Mouse (Mus musculus): ENCODE measurements around the gene Maml1. TPM values are rescaled to one million over a fixed set of nuclear protein-coding genes. Genes with fewer than 3 reads are reported as not detected.
A peak's percentile ranks its signal among the peaks of the same experiment; 100 is the strongest.

The Maml1 gene
- total RNA-seq, 2 experiments from 2014 or later = 11.5 to 12.9 TPM

GRCm38 (mm10) chr11:50248473-50249171 lies 43.5 kb downstream of the Maml1 start:
- no peak for DNase-seq (ENCODE audit: low spot score)
- intact Hi-C loops (cut with DNase I) = no loop called here

- DNase-seq (ENCODE audit: low spot score) = no peak
- intact Hi-C loops (cut with DNase I) = no loop called here
Observed at GRCm38 (mm10) chr11:50245269-50245668, 46.8 kb downstream of the Maml1 start.

- DNase-seq (ENCODE audit: low spot score) = no peak
- intact Hi-C loops (cut with DNase I) = no loop called here
Observed at GRCm38 (mm10) chr11:50243926-50244325, 48.2 kb downstream of the Maml1 start.

GRCm38 (mm10) chr11:50240235-50240911 lies 51.7 kb downstream of the Maml1 start:
- intact Hi-C loops (cut with DNase I) = no loop called here
- no peak for DNase-seq (ENCODE audit: low spot score)

GRCm38 (mm10) chr11:50238821-50239791 lies 53.0 kb downstream of the Maml1 start:
- DNase-seq (ENCODE audit: low spot score) = no peak
- intact Hi-C loops (cut with DNase I) = loop anchor here (5.0 kb wide), 1 partner anchor 123 kb away; no protein-coding TSS in a partner anchor

GRCm38 (mm10) chr11:50238324-50238723 lies 53.8 kb downstream of the Maml1 start, which contains the start of gene Ltc4s:
Gene Ltc4s, minus strand, starts transcription at chr11:50238616.
- no peak for DNase-seq (ENCODE audit: low spot score)
- intact Hi-C loops (cut with DNase I) = loop anchor here (5.0 kb wide), 1 partner anchor 124 kb away; no protein-coding TSS in a partner anchor

GRCm38 (mm10) chr11:50236937-50237835 lies 54.9 kb downstream of the Maml1 start:
- DNase-seq (ENCODE audit: low spot score) = no peak
- intact Hi-C loops (cut with DNase I) = loop anchor here (2.0 to 5.0 kb wide), 2 partner anchors 54 to 125 kb away; no protein-coding TSS in a partner anchor

- peak; percentile 77 for DNase-seq (ENCODE audit: low spot score)
- intact Hi-C loops (cut with DNase I) = loop anchor here (2.0 to 5.0 kb wide), 2 partner anchors 54 to 126 kb away; no protein-coding TSS in a partner anchor
Observed at GRCm38 (mm10) chr11:50236540-50236936, 55.6 kb downstream of the Maml1 start.

GRCm38 (mm10) chr11:50234606-50235005 lies 57.5 kb downstream of the Maml1 start:
- DNase-seq (ENCODE audit: low spot score) = no peak
- intact Hi-C loops (cut with DNase I) = loop anchor here (5.0 kb wide), 2 partner anchors 128 to 247 kb away; no protein-coding TSS in a partner anchor

- DNase-seq (ENCODE audit: low spot score) = no peak
- intact Hi-C loops (cut with DNase I) = loop anchor here (5.0 kb wide), 1 partner anchor 247 kb away; no protein-coding TSS in a partner anchor
Observed at GRCm38 (mm10) chr11:50233993-50234392, 58.1 kb downstream of the Maml1 start.

GRCm38 (mm10) chr11:50233022-50233421 lies 59.1 kb downstream of the Maml1 start:
- DNase-seq (ENCODE audit: low spot score) = no peak
- intact Hi-C loops (cut with DNase I) = loop anchor here (5.0 kb wide), 1 partner anchor 246 kb away; no protein-coding TSS in a partner anchor

GRCm38 (mm10) chr11:50231411-50231810 lies 60.7 kb downstream of the Maml1 start:
- DNase-seq (ENCODE audit: low spot score) = no peak
- intact Hi-C loops (cut with DNase I) = loop anchor here (2.0 to 5.0 kb wide), 2 partner anchors 71 to 244 kb away; no protein-coding TSS in a partner anchor

- intact Hi-C loops (cut with DNase I) = loop anchor here (2.0 to 5.0 kb wide), 2 partner anchors 70 to 243 kb away; no protein-coding TSS in a partner anchor
- no peak for DNase-seq (ENCODE audit: low spot score)
Observed at GRCm38 (mm10) chr11:50230481-50231304, 61.4 kb downstream of the Maml1 start.

GRCm38 (mm10) chr11:50229252-50229910 lies 62.7 kb downstream of the Maml1 start:
- intact Hi-C loops (cut with DNase I) = loop anchor here (5.0 kb wide), 3 partner anchors 33 to 202 kb away; partner anchors contain the start of genes Rnf130 and Tbc1d9b
- DNase-seq (ENCODE audit: low spot score) = no peak

GRCm38 (mm10) chr11:50228772-50229171 lies 63.3 kb downstream of the Maml1 start:
- no peak for DNase-seq (ENCODE audit: low spot score)
- intact Hi-C loops (cut with DNase I) = loop anchor here (5.0 kb wide), 3 partner anchors 34 to 201 kb away; partner anchors contain the start of genes Rnf130 and Tbc1d9b

- DNase-seq (ENCODE audit: low spot score) = no peak
- intact Hi-C loops (cut with DNase I) = loop anchor here (5.0 kb wide), 3 partner anchors 35 to 200 kb away; partner anchors contain the start of genes Rnf130 and Tbc1d9b
Observed at GRCm38 (mm10) chr11:50227736-50228135, 64.4 kb downstream of the Maml1 start.

GRCm38 (mm10) chr11:50227226-50227625 lies 64.9 kb downstream of the Maml1 start:
- DNase-seq (ENCODE audit: low spot score) = no peak
- intact Hi-C loops (cut with DNase I) = loop anchor here (5.0 kb wide), 3 partner anchors 35 to 200 kb away; partner anchors contain the start of genes Rnf130 and Tbc1d9b

All from heart, postnatal 25 days (tissue).